Mouse (Mus musculus): ENCODE data around the gene Rps15a.

GRCm38 (mm10) chr7:118102678-118103461 is 13.1 kb downstream of the Rps15a start:
- TF ChIP-seq USF1 (IDR thresholded peaks at IDR 0.05; ENCODE audit: low read depth) (no peak), CTCF (IDR thresholded peaks at IDR 0.05; ENCODE audit: control insufficient read depth, insufficient read depth, insufficient read length) (no peak)

Measured in C2C12 (cell line).